Mouse (Mus musculus): ENCODE results near the gene Fcgr3. TPM values are rescaled to one million over a fixed set of nuclear protein-coding genes. Genes with fewer than 3 reads are reported as not detected.
A peak's percentile ranks its signal among the peaks of the same experiment; 100 is the strongest.

The Fcgr3 gene
- polyA plus RNA-seq, 1 experiment, result not detected

DNA sequence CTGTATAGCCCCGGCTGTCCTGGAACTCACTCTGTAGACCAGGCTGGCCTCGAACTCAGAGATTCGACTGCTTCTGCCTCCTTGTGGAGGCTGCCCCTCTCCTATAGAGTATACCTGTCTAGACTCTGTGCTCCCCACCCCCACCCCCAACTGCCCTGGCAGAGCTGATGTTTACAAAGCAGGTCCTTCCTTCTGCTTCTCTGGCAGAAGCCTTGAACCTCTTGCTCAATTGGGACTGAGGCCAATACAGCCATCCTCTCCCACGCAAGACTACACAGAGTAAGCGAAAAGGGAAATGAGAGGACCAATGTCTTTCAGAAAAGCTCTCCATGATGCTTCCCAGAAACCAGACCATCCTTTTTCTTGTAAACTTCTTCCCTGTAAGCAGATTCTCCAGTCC lies 7.5 kb downstream of the Fcgr3 start:
- no peak for TF ChIP-seq GATA1 (IDR thresholded peaks at IDR 0.05; ENCODE audit: low read length)
- no peak for TF ChIP-seq TAL1 (IDR thresholded peaks at IDR 0.05; ENCODE audit: low read length)
- Histone ChIP-seq H3K4me1 (ENCODE audit: control insufficient read depth) (peaks cover 10% of the 10 kb centered on the region), H3K4me3 (replicated peaks) (no peak overlapping the region), H3K9me3 (ENCODE audit: control insufficient read depth, low read length) (no peaks in the 10 kb centered on the region), H3K27me3 (ENCODE audit: control insufficient read depth) (no peaks in the 10 kb centered on the region), H3K36me3 (ENCODE audit: control insufficient read depth) (no peaks in the 10 kb centered on the region)

DNA sequence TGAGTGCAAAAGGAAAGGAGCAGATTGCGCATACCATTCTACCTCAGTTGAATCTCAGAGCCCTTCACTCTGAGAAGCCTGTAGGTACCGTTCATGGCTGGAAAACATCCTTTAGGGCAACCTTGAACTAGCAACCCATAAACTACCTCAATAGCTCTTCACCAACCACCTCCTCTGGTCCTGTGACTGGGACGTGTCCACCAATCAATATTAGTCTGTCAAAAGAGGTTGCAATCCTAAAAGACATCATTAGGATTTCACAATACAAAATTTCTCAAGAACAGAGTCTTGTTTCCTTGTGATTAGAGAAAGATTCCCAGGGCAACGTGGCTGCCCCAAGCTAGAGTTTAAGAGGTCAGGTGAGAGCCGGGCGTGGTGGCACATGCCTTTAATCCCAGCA lies 11.4 kb downstream of the Fcgr3 start:
- no peaks in the 10 kb centered on the region for H3K27me3 ChIP-seq (ENCODE audit: control insufficient read depth)
- H3K36me3 ChIP-seq (ENCODE audit: control insufficient read depth), result no peaks in the 10 kb centered on the region
- no peaks in the 10 kb centered on the region for H3K4me1 ChIP-seq (ENCODE audit: control insufficient read depth)
- TF ChIP-seq GATA1 (IDR thresholded peaks at IDR 0.05; ENCODE audit: low read length) (no peak), TAL1 (IDR thresholded peaks at IDR 0.05; ENCODE audit: low read length) (no peak)
- no peaks in the 10 kb centered on the region for H3K9me3 ChIP-seq (ENCODE audit: control insufficient read depth, low read length)
- no peak overlapping the region for H3K4me3 ChIP-seq (replicated peaks)

DNA sequence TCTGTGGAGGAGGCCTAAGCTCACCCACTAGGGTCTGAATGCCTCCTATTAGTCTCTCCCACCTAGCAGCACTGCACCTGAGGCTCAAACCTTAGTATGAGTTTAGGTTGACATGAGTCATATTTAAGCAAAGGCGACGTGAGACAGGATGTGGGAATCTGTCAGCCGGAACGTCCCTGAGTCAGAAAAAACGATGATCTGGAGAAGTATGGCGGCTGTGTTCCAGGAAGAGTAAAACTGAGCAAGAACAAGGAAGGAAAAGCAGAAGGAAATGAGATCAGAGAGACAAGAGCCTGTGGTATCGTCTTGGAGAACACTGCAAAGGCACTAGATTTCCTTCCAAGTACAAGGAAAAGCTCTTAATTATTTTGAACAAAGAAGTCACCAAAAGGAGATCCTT lies 14.0 kb downstream of the Fcgr3 start:
- no peak overlapping the region for H3K4me3 ChIP-seq (replicated peaks)
- H3K27me3 ChIP-seq (ENCODE audit: control insufficient read depth), result no peaks in the 10 kb centered on the region
- no peaks in the 10 kb centered on the region for H3K36me3 ChIP-seq (ENCODE audit: control insufficient read depth)
- no peak for TF ChIP-seq GATA1 (IDR thresholded peaks at IDR 0.05; ENCODE audit: low read length)
- no peak for TF ChIP-seq TAL1 (IDR thresholded peaks at IDR 0.05; ENCODE audit: low read length)
- no peaks in the 10 kb centered on the region for H3K9me3 ChIP-seq (ENCODE audit: control insufficient read depth, low read length)
- no peaks in the 10 kb centered on the region for H3K4me1 ChIP-seq (ENCODE audit: control insufficient read depth)

DNA sequence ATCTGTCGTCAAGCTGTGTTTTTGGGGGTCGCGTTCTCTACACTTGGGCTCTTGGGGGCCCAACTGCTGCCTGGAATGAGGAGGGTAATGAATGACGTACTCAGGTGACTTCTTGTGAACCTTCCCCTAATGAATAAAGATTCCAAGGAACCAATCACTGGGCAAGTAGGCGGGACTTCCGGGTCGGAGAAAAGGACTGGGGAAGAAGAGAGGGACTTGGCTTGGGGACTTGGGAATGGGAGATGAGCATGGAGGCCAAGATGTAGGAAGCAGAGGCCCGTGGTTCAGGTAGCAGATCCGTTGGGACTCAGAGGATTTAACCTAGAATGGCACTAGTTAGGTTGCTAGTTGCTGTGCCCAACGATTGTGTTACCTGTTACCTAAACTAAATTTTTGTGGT lies 15.5 kb downstream of the Fcgr3 start:
- Histone ChIP-seq H3K36me3 (ENCODE audit: control insufficient read depth) (no peaks in the 10 kb centered on the region), H3K4me3 (replicated peaks) (no peak overlapping the region)

DNA sequence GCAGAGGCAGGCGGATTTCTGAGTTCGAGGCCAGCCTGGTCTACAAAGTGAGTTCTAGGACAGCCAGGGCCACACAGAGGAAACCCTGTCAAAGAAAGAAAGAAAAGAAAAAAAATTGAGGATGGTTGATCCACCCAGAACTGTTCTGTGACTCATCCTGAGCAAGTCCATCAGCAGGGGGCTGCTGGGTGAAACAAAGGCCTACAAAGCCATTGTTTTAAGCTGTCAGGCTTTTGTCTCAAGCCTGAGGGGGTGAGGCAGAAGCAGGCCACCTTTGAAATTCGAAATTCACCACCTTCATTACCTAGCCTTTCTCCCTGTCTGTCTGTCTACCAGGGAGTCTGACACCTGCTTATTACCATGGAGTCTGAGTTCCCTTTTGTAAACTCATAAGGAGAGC lies 18.2 kb downstream of the Fcgr3 start:
- Histone ChIP-seq H3K4me1 (ENCODE audit: control insufficient read depth) (peaks cover 8% of the 10 kb centered on the region), H3K27me3 (ENCODE audit: control insufficient read depth) (no peaks in the 10 kb centered on the region), H3K36me3 (ENCODE audit: control insufficient read depth) (no peaks in the 10 kb centered on the region), H3K4me3 (replicated peaks) (no peak overlapping the region), H3K9me3 (ENCODE audit: control insufficient read depth, low read length) (peaks cover 3% of the 10 kb centered on the region; the same call in 1 of the 2 replicates)
- no peak for TF ChIP-seq TAL1 (IDR thresholded peaks at IDR 0.05; ENCODE audit: low read length)
- TF ChIP-seq GATA1 (IDR thresholded peaks at IDR 0.05; ENCODE audit: low read length), result no peak

More for the DNA sequence above, 15.5 kb downstream of the Fcgr3 start:
- no peak for TF ChIP-seq GATA1 (IDR thresholded peaks at IDR 0.05; ENCODE audit: low read length)
- no peak for TF ChIP-seq TAL1 (IDR thresholded peaks at IDR 0.05; ENCODE audit: low read length)
- Histone ChIP-seq H3K4me1 (ENCODE audit: control insufficient read depth) (peaks cover 3% of the 10 kb centered on the region), H3K27me3 (ENCODE audit: control insufficient read depth) (no peaks in the 10 kb centered on the region), H3K9me3 (ENCODE audit: control insufficient read depth, low read length) (no peaks in the 10 kb centered on the region)

DNA sequence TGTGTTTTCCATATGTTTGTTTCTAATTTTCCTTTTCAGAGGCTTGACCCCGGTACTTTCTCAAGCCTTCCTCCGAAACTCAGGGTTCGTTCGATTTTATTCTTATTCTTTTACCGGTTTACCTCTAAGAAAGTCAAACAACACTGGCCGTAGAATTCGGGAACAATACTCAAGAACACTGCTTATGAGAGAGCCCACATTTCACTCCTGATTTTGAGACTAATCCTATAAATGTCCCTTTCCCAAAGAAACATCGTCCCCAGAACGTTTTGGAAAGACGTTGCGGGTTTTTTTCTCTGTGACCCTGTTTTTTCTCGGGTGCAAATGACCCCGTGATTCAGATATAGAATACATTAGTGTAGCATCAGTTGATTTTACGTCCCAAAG lies 19.7 kb downstream of the Fcgr3 start:
- TF ChIP-seq GATA1 (IDR thresholded peaks at IDR 0.05; ENCODE audit: low read length) (no peak), TAL1 (IDR thresholded peaks at IDR 0.05; ENCODE audit: low read length) (no peak)
- Histone ChIP-seq H3K27me3 (ENCODE audit: control insufficient read depth) (peaks cover 4% of the 10 kb centered on the region), H3K4me3 (replicated peaks) (peak overlapping the region; percentile 64), H3K4me1 (ENCODE audit: control insufficient read depth) (peaks cover 8% of the 10 kb centered on the region), H3K9me3 (ENCODE audit: control insufficient read depth, low read length) (peaks cover 3% of the 10 kb centered on the region; the same call in 1 of the 2 replicates), H3K36me3 (ENCODE audit: control insufficient read depth) (no peaks in the 10 kb centered on the region)

DNA sequence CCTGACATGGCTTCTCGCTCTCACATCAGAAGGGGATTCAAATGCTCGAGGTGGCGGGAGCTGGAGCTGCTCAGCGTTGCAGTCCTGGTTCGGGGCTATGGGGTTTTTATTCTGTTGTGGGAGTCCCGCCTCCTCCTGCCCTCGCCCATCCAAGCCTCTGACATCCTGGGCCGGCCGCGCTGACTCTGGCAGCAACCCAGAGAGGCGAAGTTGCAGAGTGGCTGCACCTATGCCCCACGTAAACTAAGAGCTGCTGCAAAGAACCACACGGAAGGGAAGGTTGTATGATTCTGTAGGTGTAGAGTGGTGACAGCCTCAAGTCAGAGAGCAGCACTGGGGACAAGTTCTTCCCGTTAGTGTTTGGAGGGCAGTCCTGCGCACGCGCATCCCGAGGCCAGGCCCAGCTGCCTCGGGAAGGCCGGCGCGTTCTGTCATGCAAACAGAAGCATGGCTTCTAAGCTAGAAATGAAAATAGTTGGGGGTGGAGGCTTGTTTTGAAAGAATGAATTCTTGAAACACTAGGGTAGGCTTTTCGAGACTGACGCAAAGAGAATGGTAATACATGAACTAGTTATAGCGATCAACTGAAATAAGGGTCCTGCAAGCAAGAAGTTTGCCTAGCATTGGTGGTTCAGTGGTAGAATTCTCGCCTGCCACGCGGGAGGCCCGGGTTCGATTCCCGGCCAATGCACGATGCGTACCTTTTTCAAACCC lies 20.2 kb downstream of the Fcgr3 start:
- H3K4me3 ChIP-seq (replicated peaks), result peak overlapping the region; percentile 64
- H3K27me3 ChIP-seq (ENCODE audit: control insufficient read depth), result peaks cover 8% of the 10 kb centered on the region
- H3K9me3 ChIP-seq (ENCODE audit: control insufficient read depth, low read length), result peaks cover 3% of the 10 kb centered on the region; the same call in 1 of the 2 replicates
- no peaks in the 10 kb centered on the region for H3K36me3 ChIP-seq (ENCODE audit: control insufficient read depth)
- peaks cover 8% of the 10 kb centered on the region for H3K4me1 ChIP-seq (ENCODE audit: control insufficient read depth)
- TF ChIP-seq TAL1 (IDR thresholded peaks at IDR 0.05; ENCODE audit: low read length), result no peak
- TF ChIP-seq GATA1 (IDR thresholded peaks at IDR 0.05; ENCODE audit: low read length), result no peak

DNA sequence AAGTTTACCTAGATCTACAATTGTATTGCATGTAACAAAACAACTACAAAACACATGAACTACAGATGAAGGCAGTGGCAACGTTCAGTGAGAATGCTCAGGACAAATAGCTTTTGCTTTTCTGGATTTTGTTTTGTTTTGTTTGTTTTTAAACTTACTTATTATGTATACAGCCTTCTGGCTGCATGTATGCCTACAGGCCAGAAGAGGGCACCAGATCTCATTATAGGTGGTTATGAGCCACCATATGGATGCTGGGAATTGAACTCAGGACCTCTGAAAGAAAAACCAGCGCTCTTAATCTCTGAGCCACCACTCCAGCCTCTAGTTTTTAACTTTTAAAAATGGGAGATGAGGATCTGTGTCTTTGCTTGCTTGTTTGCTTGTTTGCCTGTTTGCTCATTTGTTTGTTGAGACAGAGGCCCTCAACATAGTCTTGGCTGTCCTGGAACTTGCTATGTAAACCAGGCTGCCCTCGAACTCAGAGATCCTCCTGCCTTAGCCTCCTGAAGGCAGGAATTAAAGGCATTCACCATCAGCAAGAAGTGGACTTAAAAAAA lies 21.1 kb downstream of the Fcgr3 start:
- H3K9me3 ChIP-seq (ENCODE audit: control insufficient read depth, low read length), result peaks cover 3% of the 10 kb centered on the region; the same call in 1 of the 2 replicates
- H3K4me3 ChIP-seq (replicated peaks), result peak overlapping the region; percentile 64
- TF ChIP-seq TAL1 (IDR thresholded peaks at IDR 0.05; ENCODE audit: low read length), result no peak
- no peak for TF ChIP-seq GATA1 (IDR thresholded peaks at IDR 0.05; ENCODE audit: low read length)
- no peaks in the 10 kb centered on the region for H3K36me3 ChIP-seq (ENCODE audit: control insufficient read depth)
- H3K27me3 ChIP-seq (ENCODE audit: control insufficient read depth), result peaks cover 8% of the 10 kb centered on the region
- peaks cover 10% of the 10 kb centered on the region for H3K4me1 ChIP-seq (ENCODE audit: control insufficient read depth)

DNA sequence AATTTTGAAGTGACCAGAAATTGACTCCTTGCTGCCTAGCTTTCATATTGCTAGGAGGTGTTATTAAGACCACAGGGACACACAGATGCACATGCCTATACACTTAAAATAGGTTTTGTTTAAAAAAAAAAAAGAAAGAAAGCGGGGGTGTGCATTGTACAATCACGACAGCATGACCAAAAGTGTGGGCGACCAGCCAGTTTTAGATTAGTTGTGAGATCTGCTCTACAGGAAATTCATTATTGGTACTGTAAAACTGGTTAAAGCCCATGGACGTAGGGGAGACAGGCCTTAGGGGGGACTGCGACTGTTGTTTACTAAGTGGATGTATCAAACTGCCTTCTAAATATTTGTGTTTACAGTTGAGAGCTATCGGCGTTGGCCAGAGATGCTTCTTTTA lies 24.9 kb downstream of the Fcgr3 start:
- H3K4me3 ChIP-seq (replicated peaks), result no peak overlapping the region
- H3K36me3 ChIP-seq (ENCODE audit: control insufficient read depth), result no peaks in the 10 kb centered on the region
- H3K27me3 ChIP-seq (ENCODE audit: control insufficient read depth), result peaks cover 16% of the 10 kb centered on the region
- H3K9me3 ChIP-seq (ENCODE audit: control insufficient read depth, low read length), result peaks cover 3% of the 10 kb centered on the region; the same call in 1 of the 2 replicates
- TF ChIP-seq TAL1 (IDR thresholded peaks at IDR 0.05; ENCODE audit: low read length) (no peak), GATA1 (IDR thresholded peaks at IDR 0.05; ENCODE audit: low read length) (no peak)
- H3K4me1 ChIP-seq (ENCODE audit: control insufficient read depth), result peaks cover 29% of the 10 kb centered on the region

Data from erythroblast, embryonic 14.5 days (primary cell).